Mouse (Mus musculus) MEL (cell line): ENCODE data around the gene Abi3.

Experiments used
- E2F4 ChIP-seq: IDR thresholded peaks from 2 replicates; pipeline ENCODE4 v1.6.1; 2011; ENCODE audit warnings: low read depth, low read length, improper control_type of control experiment, borderline replicate concordance
- ELF1 ChIP-seq: IDR thresholded peaks from 2 replicates; pipeline ENCODE4 v1.6.1; 2014; ENCODE audit warnings: low read depth, mild to moderate bottlenecking, inconsistent platforms, low read length, improper control_type of control experiment, moderate library complexity
- EP300 ChIP-seq, 2 experiments: IDR thresholded peaks; 2 replicates each; pipeline ENCODE4 v1.6.1; 2011; ENCODE audit warnings: improper control_type of control experiment in 2 of 2, low read length in 2 of 2, low read depth in 1 of 2, mild to moderate bottlenecking in 1 of 2
- GABPA ChIP-seq: IDR thresholded peaks from 2 replicates; pipeline ENCODE4 v1.6.1; 2012; ENCODE audit warnings: low read depth, mild to moderate bottlenecking, inconsistent platforms, low read length, improper control_type of control experiment, moderate library complexity
- POLR2A ChIP-seq, 2 experiments: IDR thresholded peaks; 2 replicates each; pipeline ENCODE4 v1.6.1; 2011 to 2012; ENCODE audit warnings: low read length in 2 of 2, mild to moderate bottlenecking in 2 of 2, control low read depth in 1 of 2, improper control_type of control experiment in 1 of 2, low read depth in 1 of 2, moderate library complexity in 1 of 2; ENCODE audit not compliant: control insufficient read depth in 1 of 2, insufficient read depth in 1 of 2, poor library complexity in 1 of 2

- no peak for TF ChIP-seq GABPA
- no peak for TF ChIP-seq E2F4
- TF ChIP-seq EP300 (IDR thresholded peaks at IDR 0.05; ENCODE audit: low read depth in 1 of 2, low read length in 2 of 2), result no peak
- TF ChIP-seq POLR2A (IDR thresholded peaks at IDR 0.05; ENCODE audit: control insufficient read depth in 1 of 2, insufficient read depth in 1 of 2, low read depth in 1 of 2, low read length in 2 of 2, poor library complexity in 1 of 2), result no peak
- TF ChIP-seq ELF1, result no peak
These were observed 58.8 kb downstream of the Abi3 start for GRCm38 (mm10) chr11:95783457-95783856.
